Mouse (Mus musculus) cerebellum, postnatal 25 days (tissue): ENCODE measurements around the gene Spata1.
A peak's percentile ranks its signal among the peaks of the same experiment; 100 is the strongest.

ENCODE experiments used
- DNase-seq, 2 experiments: peaks; one replicate each; pipeline ENCODE4 v3.0.0; 2021; ENCODE audit warnings: mixed read lengths in 2 of 2

Gene Spata1

GRCm38 (mm10) chr3:146499431-146500002 lies at the start of gene Spata1, which contains the start of gene Gng5:
Gene Spata1, minus strand, starts transcription at chr3:146499753.
Gene Gng5, plus strand, starts transcription at chr3:146499807.
- DNase-seq: peak; percentile 41 to 68

- no peak for DNase-seq
These were observed 44.1 kb upstream of the Spata1 start for GRCm38 (mm10) chr3:146543632-146544031.

- no peak for DNase-seq
These were observed 41.1 kb upstream of the Spata1 start for GRCm38 (mm10) chr3:146540521-146541273.

GRCm38 (mm10) chr3:146534986-146535385 lies 35.4 kb upstream of the Spata1 start:
- no peak for DNase-seq

- no peak for DNase-seq
These were observed 28.8 kb upstream of the Spata1 start for GRCm38 (mm10) chr3:146528335-146528734.

GRCm38 (mm10) chr3:146521652-146522020 lies 22.1 kb upstream of the Spata1 start:
- no peak for DNase-seq

- DNase-seq: peak; percentile 92
These were observed 21.5 kb upstream of the Spata1 start, which contains the start of gene Rpf1 for GRCm38 (mm10) chr3:146520798-146521651. Gene Rpf1, minus strand, starts transcription at chr3:146521429.

GRCm38 (mm10) chr3:146520226-146520797 lies 20.8 kb upstream of the Spata1 start:
- DNase-seq: no peak

GRCm38 (mm10) chr3:146506711-146507110 lies 7.2 kb upstream of the Spata1 start:
- no peak for DNase-seq

GRCm38 (mm10) chr3:146501601-146502123 lies 2.1 kb upstream of the Spata1 start:
- no peak for DNase-seq

GRCm38 (mm10) chr3:146500810-146501201 lies 1.3 kb upstream of the Spata1 start:
- no peak for DNase-seq

- DNase-seq: peak; percentile 32 to 33
These were observed 653 bp upstream of the Spata1 start for GRCm38 (mm10) chr3:146500003-146500809.

- DNase-seq: no peak
These were observed 564 bp downstream of the Spata1 start for GRCm38 (mm10) chr3:146498989-146499388.

GRCm38 (mm10) chr3:146494941-146495340 lies 4.6 kb downstream of the Spata1 start:
- DNase-seq: no peak

- no peak for DNase-seq
These were observed 13.1 kb downstream of the Spata1 start for GRCm38 (mm10) chr3:146486464-146486863.

- no peak for DNase-seq
These were observed 17.5 kb downstream of the Spata1 start for GRCm38 (mm10) chr3:146482044-146482443.

- no peak for DNase-seq
These were observed 25.1 kb downstream of the Spata1 start for GRCm38 (mm10) chr3:146474428-146474827.

- no peak for DNase-seq
These were observed 25.8 kb downstream of the Spata1 start for GRCm38 (mm10) chr3:146473741-146474140.

GRCm38 (mm10) chr3:146472657-146473056 lies 26.9 kb downstream of the Spata1 start:
- DNase-seq: no peak

GRCm38 (mm10) chr3:146469226-146469625 lies 30.3 kb downstream of the Spata1 start:
- DNase-seq: no peak

GRCm38 (mm10) chr3:146462939-146463338 lies 36.6 kb downstream of the Spata1 start:
- no peak for DNase-seq

GRCm38 (mm10) chr3:146451375-146451774 lies 48.2 kb downstream of the Spata1 start:
- DNase-seq: no peak
